Mouse (Mus musculus): ENCODE measurements around the gene Cdk8. TPM values are rescaled to one million over a fixed set of nuclear protein-coding genes. Genes with fewer than 3 reads are reported as not detected.

The Cdk8 gene
- polyA plus RNA-seq, 1 experiment from 2014 or later = 13.0 TPM

- WGBS = 88% methylated on average over 7 of the region's 7 CpGs
These were observed 14.8 kb downstream of the Cdk8 start for GRCm38 (mm10) chr5:146245646-146246370.

GRCm38 (mm10) chr5:146246386-146246785, 15.4 kb downstream of the Cdk8 start:
- Histone ChIP-seq H3K9me3 (replicated peaks; ENCODE audit: control insufficient read depth, low read length) (no peaks in the 10 kb centered on the region), H3K4me2 (ENCODE audit: low read depth, low read length) (no peak overlapping the region), H3K27ac (ENCODE audit: low read length) (no peak overlapping the region), H3K9ac (ENCODE audit: low read length) (no peak overlapping the region), H3K4me3 (replicated peaks; ENCODE audit: low read length) (no peak overlapping the region), H3K27me3 (ENCODE audit: control insufficient read depth, insufficient read depth, low read length) (no peaks in the 10 kb centered on the region), H3K36me3 (ENCODE audit: control insufficient read depth, insufficient read depth, low read length) (no peaks in the 10 kb centered on the region), H3K4me1 (ENCODE audit: control insufficient read depth, insufficient read depth, low read length) (peaks cover 24% of the 10 kb centered on the region)
- no peak for ATAC-seq (ENCODE audit: insufficient read depth, low FRiP score)
- 97% methylated on average over 1 of the region's 1 CpGs for WGBS

More at GRCm38 (mm10) chr5:146245646-146246370, 14.8 kb downstream of the Cdk8 start:
- Histone ChIP-seq H3K27me3 (ENCODE audit: control insufficient read depth, insufficient read depth, low read length) (no peaks in the 10 kb centered on the region), H3K36me3 (ENCODE audit: control insufficient read depth, insufficient read depth, low read length) (no peaks in the 10 kb centered on the region), H3K4me3 (replicated peaks; ENCODE audit: low read length) (no peak overlapping the region), H3K4me2 (ENCODE audit: low read depth, low read length) (no peak overlapping the region), H3K9ac (ENCODE audit: low read length) (no peak overlapping the region), H3K27ac (ENCODE audit: low read length) (no peak overlapping the region), H3K4me1 (ENCODE audit: control insufficient read depth, insufficient read depth, low read length) (peaks cover 19% of the 10 kb centered on the region), H3K9me3 (replicated peaks; ENCODE audit: control insufficient read depth, low read length) (no peaks in the 10 kb centered on the region)
- ATAC-seq (ENCODE audit: insufficient read depth, low FRiP score) = no peak

GRCm38 (mm10) chr5:146247709-146248108, 16.7 kb downstream of the Cdk8 start:
- H3K4me1 ChIP-seq (ENCODE audit: control insufficient read depth, insufficient read depth, low read length) = peaks cover 27% of the 10 kb centered on the region
- 63% methylated on average over 5 of the region's 5 CpGs for whole genome bisulfite sequencing
- no peaks in the 10 kb centered on the region for H3K27me3 ChIP-seq (ENCODE audit: control insufficient read depth, insufficient read depth, low read length)
- H3K4me3 ChIP-seq (replicated peaks; ENCODE audit: low read length) = no peak overlapping the region
- no peaks in the 10 kb centered on the region for H3K9me3 ChIP-seq (replicated peaks; ENCODE audit: control insufficient read depth, low read length)
- no peak for ATAC-seq (ENCODE audit: insufficient read depth, low FRiP score)
- no peak overlapping the region for H3K9ac ChIP-seq (ENCODE audit: low read length)
- no peak overlapping the region for H3K27ac ChIP-seq (ENCODE audit: low read length)
- no peak overlapping the region for H3K4me2 ChIP-seq (ENCODE audit: low read depth, low read length)
- H3K36me3 ChIP-seq (ENCODE audit: control insufficient read depth, insufficient read depth, low read length) = no peaks in the 10 kb centered on the region

- H3K27ac ChIP-seq (ENCODE audit: low read length) = no peak overlapping the region
- H3K9me3 ChIP-seq (replicated peaks; ENCODE audit: control insufficient read depth, low read length) = no peaks in the 10 kb centered on the region
- no peaks in the 10 kb centered on the region for H3K27me3 ChIP-seq (ENCODE audit: control insufficient read depth, insufficient read depth, low read length)
- H3K4me3 ChIP-seq (replicated peaks; ENCODE audit: low read length) = no peak overlapping the region
- no peak overlapping the region for H3K9ac ChIP-seq (ENCODE audit: low read length)
- no peaks in the 10 kb centered on the region for H3K36me3 ChIP-seq (ENCODE audit: control insufficient read depth, insufficient read depth, low read length)
- no peak for ATAC-seq (ENCODE audit: insufficient read depth, low FRiP score)
- H3K4me1 ChIP-seq (ENCODE audit: control insufficient read depth, insufficient read depth, low read length) = peaks cover 27% of the 10 kb centered on the region
- WGBS = 73% methylated on average over 10 of the region's 10 CpGs
- no peak overlapping the region for H3K4me2 ChIP-seq (ENCODE audit: low read depth, low read length)
These were observed 17.7 kb downstream of the Cdk8 start for GRCm38 (mm10) chr5:146248746-146249145.

- WGBS = 68% methylated on average over 12 of the region's 12 CpGs
- Histone ChIP-seq H3K9me3 (replicated peaks; ENCODE audit: control insufficient read depth, low read length) (no peaks in the 10 kb centered on the region), H3K4me2 (ENCODE audit: low read depth, low read length) (no peak overlapping the region), H3K27ac (ENCODE audit: low read length) (peak overlapping the region; percentile 7; the same call in 1 of the 2 replicates), H3K4me1 (ENCODE audit: control insufficient read depth, insufficient read depth, low read length) (peaks cover 25% of the 10 kb centered on the region), H3K4me3 (replicated peaks; ENCODE audit: low read length) (no peak overlapping the region), H3K27me3 (ENCODE audit: control insufficient read depth, insufficient read depth, low read length) (no peaks in the 10 kb centered on the region), H3K9ac (ENCODE audit: low read length) (no peak overlapping the region), H3K36me3 (ENCODE audit: control insufficient read depth, insufficient read depth, low read length) (no peaks in the 10 kb centered on the region)
- ATAC-seq (ENCODE audit: insufficient read depth, low FRiP score) = peak; percentile 52; the same call in 1 of the 2 replicates
These were observed 19.5 kb downstream of the Cdk8 start for GRCm38 (mm10) chr5:146250369-146251075.

GRCm38 (mm10) chr5:146251663-146252429, 20.8 kb downstream of the Cdk8 start:
- peaks cover 19% of the 10 kb centered on the region for H3K4me1 ChIP-seq (ENCODE audit: control insufficient read depth, insufficient read depth, low read length)
- 49% methylated on average over 5 of the region's 5 CpGs for WGBS
- H3K27ac ChIP-seq (ENCODE audit: low read length) = peak overlapping the region; percentile 47; the same call in 1 of the 2 replicates
- peak; percentile 56; the same call in 1 of the 2 replicates for ATAC-seq (ENCODE audit: insufficient read depth, low FRiP score)
- no peak overlapping the region for H3K4me2 ChIP-seq (ENCODE audit: low read depth, low read length)
- H3K27me3 ChIP-seq (ENCODE audit: control insufficient read depth, insufficient read depth, low read length) = no peaks in the 10 kb centered on the region
- H3K9me3 ChIP-seq (replicated peaks; ENCODE audit: control insufficient read depth, low read length) = no peaks in the 10 kb centered on the region
- no peaks in the 10 kb centered on the region for H3K36me3 ChIP-seq (ENCODE audit: control insufficient read depth, insufficient read depth, low read length)
- no peak overlapping the region for H3K9ac ChIP-seq (ENCODE audit: low read length)
- H3K4me3 ChIP-seq (replicated peaks; ENCODE audit: low read length) = no peak overlapping the region

- H3K36me3 ChIP-seq (ENCODE audit: control insufficient read depth, insufficient read depth, low read length) = no peaks in the 10 kb centered on the region
- H3K9ac ChIP-seq (ENCODE audit: low read length) = no peak overlapping the region
- no peaks in the 10 kb centered on the region for H3K9me3 ChIP-seq (replicated peaks; ENCODE audit: control insufficient read depth, low read length)
- 74% methylated on average over 5 of the region's 5 CpGs for WGBS
- H3K4me3 ChIP-seq (replicated peaks; ENCODE audit: low read length) = no peak overlapping the region
- peaks cover 15% of the 10 kb centered on the region for H3K4me1 ChIP-seq (ENCODE audit: control insufficient read depth, insufficient read depth, low read length)
- no peaks in the 10 kb centered on the region for H3K27me3 ChIP-seq (ENCODE audit: control insufficient read depth, insufficient read depth, low read length)
- no peak overlapping the region for H3K4me2 ChIP-seq (ENCODE audit: low read depth, low read length)
- no peak overlapping the region for H3K27ac ChIP-seq (ENCODE audit: low read length)
- no peak for ATAC-seq (ENCODE audit: insufficient read depth, low FRiP score)
These were observed 22.6 kb downstream of the Cdk8 start for GRCm38 (mm10) chr5:146253644-146254043.

GRCm38 (mm10) chr5:146260003-146260402, 29.0 kb downstream of the Cdk8 start:
- Histone ChIP-seq H3K4me2 (ENCODE audit: low read depth, low read length) (no peak overlapping the region), H3K36me3 (ENCODE audit: control insufficient read depth, insufficient read depth, low read length) (no peaks in the 10 kb centered on the region), H3K27me3 (ENCODE audit: control insufficient read depth, insufficient read depth, low read length) (no peaks in the 10 kb centered on the region), H3K9me3 (replicated peaks; ENCODE audit: control insufficient read depth, low read length) (no peaks in the 10 kb centered on the region), H3K4me1 (ENCODE audit: control insufficient read depth, insufficient read depth, low read length) (0 out of 2 replicates have a peak, but pooled peaks cover 1% of the 10 kb centered on the region), H3K9ac (ENCODE audit: low read length) (no peak overlapping the region), H3K27ac (ENCODE audit: low read length) (no peak overlapping the region), H3K4me3 (replicated peaks; ENCODE audit: low read length) (no peak overlapping the region)
- no peak for ATAC-seq (ENCODE audit: insufficient read depth, low FRiP score)
- WGBS = 51% methylated on average over 9 of the region's 9 CpGs

Measured in stomach, embryonic 16.5 days (tissue).